In genomic region chr11:120369656-120370055, GRCm38 (mm10) we compare ENCODE assay signal across 8 mouse cellular contexts. TPM values are rescaled to one million over a fixed set of nuclear protein-coding genes. Genes with fewer than 3 reads are reported as not detected.
DNase-seq lines count a peak whose midpoint lies in the region; ATAC-seq lines count a peak whose summit lies in the region.

No protein-coding gene starts in this region.

- DNase-seq in adrenal gland, adult (ENCODE audit: inconsistent age in 2 of 2, low spot score in 1 of 2) = peak; percentile 74 to 90
- DNase-seq in adrenal gland, adult 8-10 months = no peak
- peak; percentile 75 for DNase-seq in hindbrain, embryonic 11.5 days (ENCODE audit: low spot score)
- DNase-seq in limb, embryonic 10.5 days (ENCODE audit: low spot score) = peak; percentile 82
- DNase-seq in midbrain, embryonic 10.5 days (ENCODE audit: low spot score) = peak; percentile 64
- DNase-seq in spleen, postnatal 14 days (ENCODE audit: low spot score in 2 of 2) = peak; percentile 35 to 53

- WGBS in forebrain, embryonic 12.5 days = 33% methylated on average over 8 of the region's 8 CpGs
- WGBS in hindbrain, embryonic 11.5 days = 47% methylated on average over 8 of the region's 8 CpGs
- WGBS in limb, embryonic 10.5 days = 40% methylated on average over 8 of the region's 8 CpGs
- 42% methylated on average over 8 of the region's 8 CpGs for WGBS in midbrain, embryonic 10.5 days

- H3K4me2 ChIP-seq in forebrain, embryonic 12.5 days = no peak overlapping the region
- H3K4me2 ChIP-seq in hindbrain, embryonic 11.5 days (replicated peaks; ENCODE audit: low read depth, low read length) = no peak overlapping the region; the same call in 1 of the 2 replicates

- no peak overlapping the region for H3K4me3 ChIP-seq in forebrain, embryonic 12.5 days (replicated peaks)
- H3K4me3 ChIP-seq in hindbrain, embryonic 11.5 days (ENCODE audit: low read depth, low read length) = no peak overlapping the region
- no peak overlapping the region for H3K4me3 ChIP-seq in limb, embryonic 10.5 days
- H3K4me3 ChIP-seq in midbrain, embryonic 10.5 days = peak overlapping the region; percentile 29; the same call in 1 of the 2 replicates

- peaks cover 54% of the 10 kb centered on the region for H3K36me3 ChIP-seq in forebrain, embryonic 12.5 days (replicated peaks)
- H3K36me3 ChIP-seq in hindbrain, embryonic 11.5 days (ENCODE audit: control insufficient read depth, insufficient read depth, low read length) = peaks cover 7% of the 10 kb centered on the region; the same call in 1 of the 2 replicates
- peaks cover 60% of the 10 kb centered on the region for H3K36me3 ChIP-seq in limb, embryonic 10.5 days
- H3K36me3 ChIP-seq in midbrain, embryonic 10.5 days = peaks cover 59% of the 10 kb centered on the region

- H3K4me1 ChIP-seq in forebrain, embryonic 12.5 days = peaks cover 27% of the 10 kb centered on the region
- peaks cover 3% of the 10 kb centered on the region for H3K4me1 ChIP-seq in hindbrain, embryonic 11.5 days (replicated peaks; ENCODE audit: control insufficient read depth, insufficient read depth, low read length)
- peaks cover 31% of the 10 kb centered on the region; the same call in 1 of the 2 replicates for H3K4me1 ChIP-seq in limb, embryonic 10.5 days
- peaks cover 31% of the 10 kb centered on the region for H3K4me1 ChIP-seq in midbrain, embryonic 10.5 days

- no peak overlapping the region for H3K27ac ChIP-seq in forebrain, embryonic 12.5 days
- no peak overlapping the region for H3K27ac ChIP-seq in hindbrain, embryonic 11.5 days (ENCODE audit: low read depth, low read length)
- peak overlapping the region; percentile 64 for H3K27ac ChIP-seq in limb, embryonic 10.5 days
- peak overlapping the region; percentile 79 for H3K27ac ChIP-seq in midbrain, embryonic 10.5 days (replicated peaks)

- 0 out of 2 replicates have a peak overlapping the region, but pooled peaks have one; percentile 5 for H3K9ac ChIP-seq in forebrain, embryonic 12.5 days
- 0 out of 2 replicates have a peak overlapping the region, but pooled peaks have one; percentile 34 for H3K9ac ChIP-seq in hindbrain, embryonic 11.5 days (ENCODE audit: low read depth, low read length)

- no peaks in the 10 kb centered on the region for H3K9me3 ChIP-seq in forebrain, embryonic 12.5 days
- H3K9me3 ChIP-seq in hindbrain, embryonic 11.5 days (ENCODE audit: control insufficient read depth, low read length) = no peaks in the 10 kb centered on the region
- no peaks in the 10 kb centered on the region for H3K9me3 ChIP-seq in limb, embryonic 10.5 days (replicated peaks)
- no peaks in the 10 kb centered on the region for H3K9me3 ChIP-seq in midbrain, embryonic 10.5 days (replicated peaks)

- H3K27me3 ChIP-seq in forebrain, embryonic 12.5 days = 0 out of 2 replicates have a peak, but pooled peaks cover 3% of the 10 kb centered on the region
- no peaks in the 10 kb centered on the region for H3K27me3 ChIP-seq in hindbrain, embryonic 11.5 days (ENCODE audit: control insufficient read depth, insufficient read depth, low read length)
- no peaks in the 10 kb centered on the region for H3K27me3 ChIP-seq in limb, embryonic 10.5 days (ENCODE audit: low read depth, poor library complexity, severe bottlenecking)
- H3K27me3 ChIP-seq in midbrain, embryonic 10.5 days (ENCODE audit: low read depth, poor library complexity, severe bottlenecking) = no peaks in the 10 kb centered on the region

- ATAC-seq in activated CD4-positive, CD25-positive, alpha-beta regulatory T cell, adult 4 months = peak; percentile 40
- ATAC-seq in forebrain, embryonic 12.5 days (ENCODE audit: low FRiP score) = peak; percentile 59
- ATAC-seq in hindbrain, embryonic 11.5 days (ENCODE audit: low FRiP score) = peak; percentile 64

RNA-seq across cellular contexts. Expression of gene Fscn2, which starts 8.3 kb away (rescaled TPM):
- total RNA-seq in adrenal gland, adult 8-10 months (2022) = 1 to 10 TPM in 1 of 4 experiments, under 1 TPM in 2, not detected in 1; 0.16 to 1.2 (median 0.42) TPM
- polyA plus RNA-seq in activated CD4-positive, CD25-positive, alpha-beta regulatory T cell, adult 4 months (2017; shearing (Covaris generic)) = 1 to 10 TPM in 1 of 2 experiments, under 1 TPM in 1; 0.47 to 1.1 TPM
- 0.82 and 0.91 TPM in 2 replicates for polyA plus RNA-seq in forebrain, embryonic 12.5 days (2016; fragmentation: Nextera tagmentation; extraction: Ambion mirVana)
- 1.1 and 1.5 TPM in 2 replicates for polyA plus RNA-seq in hindbrain, embryonic 11.5 days (2014; fragmentation: Nextera tagmentation; extraction: Ambion mirVana)
- polyA plus RNA-seq in limb, embryonic 10.5 days (2016; fragmentation: Nextera tagmentation; extraction: Ambion mirVana) = 0.35 and 0.74 TPM in 2 replicates
- 0.61 and 0.62 TPM in 2 replicates for polyA plus RNA-seq in midbrain, embryonic 10.5 days (2016; fragmentation: Nextera tagmentation; extraction: Ambion mirVana)

RNA-seq across cellular contexts. Expression of gene Faap100, which starts 8.9 kb away (rescaled TPM):
- total RNA-seq in adrenal gland, adult 8-10 months (2022) = 10 to 100 TPM; 18.4 to 39.6 (median 33.4) TPM
- 10 to 100 TPM; 12.2 to 18.7 TPM for polyA plus RNA-seq in activated CD4-positive, CD25-positive, alpha-beta regulatory T cell, adult 4 months (2017; shearing (Covaris generic))
- 47.3 and 47.4 TPM in 2 replicates for polyA plus RNA-seq in forebrain, embryonic 12.5 days (2016; fragmentation: Nextera tagmentation; extraction: Ambion mirVana)
- polyA plus RNA-seq in hindbrain, embryonic 11.5 days (2014; fragmentation: Nextera tagmentation; extraction: Ambion mirVana) = 27.8 and 33.6 TPM in 2 replicates
- polyA plus RNA-seq in limb, embryonic 10.5 days (2016; fragmentation: Nextera tagmentation; extraction: Ambion mirVana) = 34.2 and 40.6 TPM in 2 replicates
- polyA plus RNA-seq in midbrain, embryonic 10.5 days (2016; fragmentation: Nextera tagmentation; extraction: Ambion mirVana) = 34.5 and 41.8 TPM in 2 replicates

RNA-seq across cellular contexts. Expression of gene Actg1, which starts 21.3 kb away (rescaled TPM):
- total RNA-seq in adrenal gland, adult 8-10 months (2022) = 1,000 to 10,000 TPM; 1,100 to 1,474 (median 1,219) TPM
- polyA plus RNA-seq in activated CD4-positive, CD25-positive, alpha-beta regulatory T cell, adult 4 months (2017; shearing (Covaris generic)) = 1,000 to 10,000 TPM; 2,904 to 3,852 TPM
- 2,923 and 2,975 TPM in 2 replicates for polyA plus RNA-seq in forebrain, embryonic 12.5 days (2016; fragmentation: Nextera tagmentation; extraction: Ambion mirVana)
- polyA plus RNA-seq in hindbrain, embryonic 11.5 days (2014; fragmentation: Nextera tagmentation; extraction: Ambion mirVana) = 3,592 and 3,665 TPM in 2 replicates
- polyA plus RNA-seq in limb, embryonic 10.5 days (2016; fragmentation: Nextera tagmentation; extraction: Ambion mirVana) = 3,099 and 3,197 TPM in 2 replicates
- polyA plus RNA-seq in midbrain, embryonic 10.5 days (2016; fragmentation: Nextera tagmentation; extraction: Ambion mirVana) = 2,836 and 2,964 TPM in 2 replicates

Comparison
In these comparisons a context has a peak if more than half of its experiments do, and no peak if none do; other contexts are left out.
1. H3K27ac ChIP-seq: peak in limb, embryonic 10.5 days (single experiment) and midbrain, embryonic 10.5 days (single experiment); none in forebrain, embryonic 12.5 days (single experiment) and hindbrain, embryonic 11.5 days (single experiment).
2. Peak in every context shown above with its lines, with median percentiles within 50 percentile points of each other: ATAC-seq.